Mouse (Mus musculus) limb, embryonic 10.5 days (tissue): ENCODE results near the gene Stk25. TPM values are rescaled to one million over a fixed set of nuclear protein-coding genes. Genes with fewer than 3 reads are reported as not detected.

Experiments used
- DNase-seq: peaks from one replicate; pipeline ENCODE4 v3.0.0-alpha.2; 2017; ENCODE audit warnings: low spot score
- H3K27ac ChIP-seq: fragments of 300-500 bp; sonication (generic); 2 replicates; pipeline ENCODE4 v1.5.1; 2016; ENCODE audit warnings: mild to moderate bottlenecking
- H3K27me3 ChIP-seq: fragments of 300-500 bp; sonication (generic); 2 replicates; pipeline ENCODE4 v1.6.1; 2016; ENCODE audit warnings: low read depth, mild to moderate bottlenecking; ENCODE audit not compliant: poor library complexity, severe bottlenecking
- H3K36me3 ChIP-seq: fragments of 300-500 bp; sonication (generic); 2 replicates; pipeline ENCODE4 v1.6.1; 2016; ENCODE audit warnings: mild to moderate bottlenecking, moderate library complexity
- H3K4me1 ChIP-seq: fragments of 300-500 bp; sonication (generic); 2 replicates; pipeline ENCODE4 v1.6.1; 2016
- H3K4me3 ChIP-seq: fragments of 300-500 bp; sonication (generic); 2 replicates; pipeline ENCODE4 v1.5.1; 2016; ENCODE audit warnings: mild to moderate bottlenecking, moderate library complexity
- H3K9me3 ChIP-seq: fragments of 300-500 bp; sonication (generic); replicated peaks from 2 replicates; pipeline ENCODE4 v1.6.1; 2016; ENCODE audit warnings: mild to moderate bottlenecking
- WGBS: fragments of 180-500 bp; shearing (Covaris S2); methylation state at CpG from one replicate; pipeline ENCODE4 v1.1.7; 2016; 5-methylcytosine and 5-hydroxymethylcytosine counted together
- polyA plus RNA-seq: library from polyadenylated mRNA; unstranded; fragments of >200 nt; fragmentation: Nextera tagmentation; extraction: Ambion mirVana; gene quantifications from 2 replicates; pipeline ENCODE4 v1.2.1, GENCODE M21; 2016

Stk25 gene
- polyA plus RNA-seq, 1 experiment from 2014 or later = 185 TPM

DNA sequence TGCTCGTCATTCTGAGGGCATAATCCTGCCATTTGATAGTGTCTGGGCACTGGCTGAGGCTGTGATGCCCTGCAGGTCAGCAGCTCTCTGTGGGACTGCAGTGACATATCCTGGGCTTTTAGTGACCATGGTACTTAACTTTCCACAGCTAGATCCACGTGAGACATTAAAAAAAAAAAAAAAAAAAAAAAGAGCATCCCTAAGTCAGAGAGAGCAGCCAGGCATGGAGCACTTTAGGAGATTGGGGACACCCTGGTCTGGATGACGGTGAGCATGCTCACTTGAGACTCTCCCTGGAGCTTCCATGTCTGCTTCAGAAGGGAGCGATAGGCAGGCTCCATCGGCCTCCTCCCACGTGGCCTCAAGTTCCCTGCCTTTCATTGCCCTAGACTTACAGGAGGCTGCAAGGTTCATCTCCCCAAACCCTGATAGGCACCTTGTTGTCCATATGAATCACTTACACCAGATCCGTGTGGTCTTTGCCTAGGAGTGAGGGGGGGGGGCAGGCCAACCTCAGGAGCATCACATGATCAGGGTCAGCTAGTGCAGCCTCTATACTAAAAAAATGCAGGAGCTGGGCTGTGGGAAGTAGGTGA is 31.5 kb upstream of the Stk25 start:
- no peaks in the 10 kb centered on the region for H3K9me3 ChIP-seq
- peaks cover 19% of the 10 kb centered on the region for H3K36me3 ChIP-seq
- DNase-seq = no peak
- peaks cover 18% of the 10 kb centered on the region for H3K4me1 ChIP-seq
- H3K27ac ChIP-seq = no peak overlapping the region
- H3K27me3 ChIP-seq = peaks cover 28% of the 10 kb centered on the region
- H3K4me3 ChIP-seq = no peak overlapping the region
- 84% methylated on average over 7 of the region's 7 CpGs for WGBS

DNA sequence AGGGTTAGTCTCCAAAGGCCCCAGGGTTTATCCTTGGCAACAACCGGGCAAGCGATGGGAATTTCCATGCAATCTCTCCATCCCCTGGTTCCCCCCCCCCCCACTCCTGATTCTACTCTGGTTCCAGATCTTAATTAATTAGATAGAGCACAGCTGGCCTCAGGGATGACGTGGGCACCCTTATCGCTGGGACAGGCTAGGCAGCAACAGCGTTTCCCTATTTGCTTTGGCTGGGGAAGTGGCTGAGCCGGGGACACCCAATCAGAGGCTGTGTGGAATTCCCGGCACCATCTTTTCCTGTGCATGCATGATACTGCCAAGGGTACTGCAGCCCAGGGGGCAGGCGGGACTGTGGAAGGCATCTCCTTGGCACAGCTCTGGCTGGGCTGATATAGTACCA is 29.7 kb upstream of the Stk25 start:
- DNase-seq = no peak
- no peaks in the 10 kb centered on the region for H3K9me3 ChIP-seq
- peaks cover 45% of the 10 kb centered on the region for H3K27me3 ChIP-seq
- 89% methylated on average over 8 of the region's 8 CpGs for WGBS
- H3K4me1 ChIP-seq = peaks cover 18% of the 10 kb centered on the region
- no peak overlapping the region for H3K27ac ChIP-seq
- H3K4me3 ChIP-seq = no peak overlapping the region
- peaks cover 14% of the 10 kb centered on the region; the same call in 1 of the 2 replicates for H3K36me3 ChIP-seq

DNA sequence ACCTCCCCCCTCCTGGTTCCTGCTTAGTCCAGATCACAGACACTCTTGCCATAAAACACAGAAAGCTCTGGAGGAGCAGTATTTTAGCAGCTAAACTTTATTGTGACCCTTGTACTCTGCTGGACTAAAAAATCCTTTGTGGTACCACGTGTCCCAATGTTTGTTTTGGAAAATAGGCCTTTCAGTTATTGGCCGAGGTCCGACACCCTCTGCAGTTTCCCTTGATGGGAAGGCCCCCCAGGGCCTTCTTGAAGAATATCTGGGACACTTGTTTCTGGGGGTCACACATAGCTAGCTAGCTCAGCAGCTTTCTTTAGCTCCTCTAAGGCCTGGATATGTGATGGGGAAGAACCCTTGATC is 28.5 kb upstream of the Stk25 start:
- H3K36me3 ChIP-seq = peaks cover 9% of the 10 kb centered on the region; the same call in 1 of the 2 replicates
- peaks cover 45% of the 10 kb centered on the region for H3K27me3 ChIP-seq
- H3K4me1 ChIP-seq = peaks cover 18% of the 10 kb centered on the region
- H3K4me3 ChIP-seq = peak overlapping the region; percentile 60
- H3K27ac ChIP-seq = peak overlapping the region; percentile 85; the same call in 1 of the 2 replicates
- no peaks in the 10 kb centered on the region for H3K9me3 ChIP-seq
- DNase-seq = no peak
- WGBS = 64% methylated on average over 3 of the region's 3 CpGs

DNA sequence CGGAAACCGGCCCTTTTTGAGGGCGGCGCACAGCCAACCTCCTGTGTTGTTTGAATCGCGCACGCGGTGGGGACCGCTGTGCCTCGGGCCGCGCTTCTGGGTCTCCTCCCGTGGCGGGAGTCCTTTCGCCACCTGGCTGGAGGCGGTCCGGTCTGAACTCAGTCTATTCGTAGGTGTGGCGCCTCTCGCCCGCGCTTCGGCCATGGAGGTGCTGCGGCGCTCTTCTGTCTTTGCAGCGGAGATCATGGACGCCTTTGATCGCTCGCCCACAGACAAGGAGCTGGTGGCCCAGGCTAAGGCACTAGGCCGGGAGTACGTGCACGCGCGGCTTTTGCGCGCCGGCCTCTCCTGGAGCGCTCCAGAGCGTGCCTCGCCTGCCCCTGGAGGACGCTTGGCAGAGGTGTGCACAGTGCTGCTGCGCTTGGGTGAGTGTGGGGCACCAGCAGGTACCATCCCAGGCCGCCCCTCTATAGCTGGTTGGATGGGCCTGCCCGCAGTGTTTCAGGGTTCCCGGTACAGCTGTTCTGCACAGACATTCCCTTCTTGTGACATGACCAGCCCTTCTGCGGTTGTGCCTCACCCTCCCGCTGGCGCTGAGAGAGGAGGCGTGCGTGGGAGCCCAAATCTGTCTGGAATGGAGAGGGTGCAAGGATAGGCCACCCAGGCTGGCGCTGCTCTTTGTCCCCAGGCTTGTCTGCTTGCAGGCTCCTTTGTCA is 27.9 kb upstream of the Stk25 start:
- DNase-seq = peak; percentile 85
- peaks cover 18% of the 10 kb centered on the region for H3K4me1 ChIP-seq
- peak overlapping the region; percentile 60 for H3K4me3 ChIP-seq
- H3K27me3 ChIP-seq = peaks cover 45% of the 10 kb centered on the region
- whole genome bisulfite sequencing = 6% methylated on average over 51 of the region's 51 CpGs
- peaks cover 6% of the 10 kb centered on the region; the same call in 1 of the 2 replicates for H3K36me3 ChIP-seq
- no peaks in the 10 kb centered on the region for H3K9me3 ChIP-seq
- H3K27ac ChIP-seq = peak overlapping the region; percentile 85

DNA sequence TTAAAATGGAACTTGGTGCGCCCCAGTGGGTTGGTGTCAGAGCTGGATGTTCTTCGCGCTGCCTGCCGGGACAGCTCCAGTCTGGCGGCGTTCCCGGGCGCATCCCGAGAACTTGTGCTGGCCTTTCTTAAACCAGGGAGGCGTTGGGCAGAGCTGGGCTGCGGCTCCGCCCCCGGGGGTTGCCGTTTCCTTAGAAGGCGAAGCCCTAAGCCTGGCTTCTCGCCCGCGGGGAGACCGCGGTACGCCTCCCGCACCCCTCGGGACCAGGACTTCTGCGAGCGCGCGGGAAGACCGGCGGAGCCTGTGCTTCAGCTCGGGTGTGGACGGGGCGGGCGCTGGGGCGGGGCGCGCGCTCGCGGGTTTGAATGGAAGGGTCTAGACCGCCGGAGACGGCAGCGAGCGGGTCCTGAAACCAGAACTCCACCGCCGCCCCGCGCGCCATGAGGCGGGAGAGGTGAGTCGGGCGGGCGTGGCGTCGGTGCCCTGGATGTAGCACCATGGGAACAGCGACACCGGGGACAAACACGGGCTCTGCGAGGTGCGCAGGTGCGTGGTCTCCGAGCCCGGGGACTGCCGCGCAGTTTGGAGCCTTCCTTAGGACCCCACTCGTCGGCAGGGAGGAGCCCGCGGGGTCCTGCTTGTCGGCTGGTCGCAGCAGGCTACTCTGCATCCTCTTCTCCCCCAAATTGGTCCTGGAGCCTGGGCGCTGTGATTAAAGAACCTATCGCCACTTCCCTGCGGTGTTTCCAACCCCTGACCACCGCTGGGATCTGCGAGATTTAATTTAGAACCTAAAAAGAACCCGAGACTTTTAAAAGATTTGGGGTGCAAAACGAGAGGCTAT is 27.2 kb upstream of the Stk25 start, which contains the start of gene Bok:
Gene Bok (plus strand): TSS at position 260 of the 844 bp plus-strand sequence.
- Histone ChIP-seq H3K4me1 (peaks cover 18% of the 10 kb centered on the region), H3K4me3 (peak within 1 kb of the TSS; percentile 60), H3K27ac (peak within 1 kb of the TSS; percentile 85), H3K27me3 (peaks cover 45% of the 10 kb centered on the region), H3K9me3 (no peaks in the 10 kb centered on the region), H3K36me3 (no peaks in the 10 kb centered on the region)
- DNase-seq = peak; percentile 82
- under 1% methylated on average over 78 of the region's 78 CpGs for WGBS

GRCm38 (mm10) chr1:93679889-93680568 is 21.6 kb upstream of the Stk25 start:
- H3K9me3 ChIP-seq = no peaks in the 10 kb centered on the region
- H3K4me3 ChIP-seq = no peak overlapping the region
- H3K27ac ChIP-seq = no peak overlapping the region
- H3K4me1 ChIP-seq = no peaks in the 10 kb centered on the region; the same call in 1 of the 2 replicates
- H3K27me3 ChIP-seq = peaks cover 18% of the 10 kb centered on the region
- no peak for DNase-seq
- 71% methylated on average over 7 of the region's 7 CpGs for WGBS
- no peaks in the 10 kb centered on the region for H3K36me3 ChIP-seq

GRCm38 (mm10) chr1:93678386-93678785 is 19.9 kb upstream of the Stk25 start:
- 0 out of 2 replicates have a peak, but pooled peaks cover 1% of the 10 kb centered on the region for H3K27me3 ChIP-seq
- no peaks in the 10 kb centered on the region for H3K9me3 ChIP-seq
- WGBS = 73% methylated on average over 2 of the region's 2 CpGs
- DNase-seq = no peak
- no peaks in the 10 kb centered on the region for H3K36me3 ChIP-seq
- no peak overlapping the region for H3K27ac ChIP-seq
- no peaks in the 10 kb centered on the region for H3K4me1 ChIP-seq
- H3K4me3 ChIP-seq = no peak overlapping the region

DNA sequence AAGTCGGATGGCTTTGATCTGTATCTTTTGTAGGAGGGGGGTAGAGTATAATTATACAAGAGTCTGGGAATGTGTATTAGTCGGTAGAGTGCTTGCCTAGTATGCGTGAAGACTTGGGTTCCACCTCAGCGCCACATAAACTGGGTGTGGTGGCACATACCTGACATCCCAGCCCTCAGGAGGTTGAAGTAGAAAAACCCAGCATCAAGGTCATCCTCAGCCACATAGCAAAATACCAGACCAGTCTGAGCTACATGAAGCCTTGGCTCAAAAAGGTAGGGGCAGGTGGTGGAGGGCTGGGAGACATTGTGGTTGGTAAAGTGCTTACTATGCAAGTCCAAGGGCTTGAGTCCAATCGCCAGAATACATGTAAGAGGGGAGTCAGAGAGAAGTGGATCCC is 14.2 kb upstream of the Stk25 start:
- no peak for DNase-seq
- 89% methylated on average over 5 of the region's 5 CpGs for WGBS
- H3K9me3 ChIP-seq = no peaks in the 10 kb centered on the region
- H3K27ac ChIP-seq = no peak overlapping the region
- H3K27me3 ChIP-seq = no peaks in the 10 kb centered on the region
- peaks cover 19% of the 10 kb centered on the region for H3K4me1 ChIP-seq
- H3K4me3 ChIP-seq = no peak overlapping the region
- H3K36me3 ChIP-seq = no peaks in the 10 kb centered on the region

DNA sequence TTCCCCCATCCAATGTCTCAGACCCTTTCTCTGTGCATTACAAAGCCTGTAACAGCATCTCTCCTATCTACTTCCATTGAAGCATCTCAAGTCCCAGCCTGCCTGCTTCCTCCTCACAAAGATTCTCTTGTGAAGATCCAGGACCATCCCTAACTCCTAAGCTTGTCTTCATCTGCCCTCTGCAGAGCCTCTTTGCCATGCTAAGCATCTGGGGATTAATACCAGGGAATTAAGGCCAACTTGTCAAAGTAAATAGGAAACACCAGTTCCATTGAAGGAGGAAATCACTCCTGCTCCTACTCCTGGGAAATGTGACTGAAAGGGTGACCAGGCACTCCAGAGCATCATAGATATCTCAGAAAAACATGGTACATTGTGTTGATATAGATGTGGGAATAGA is 11.5 kb upstream of the Stk25 start:
- peaks cover 22% of the 10 kb centered on the region for H3K4me1 ChIP-seq
- H3K36me3 ChIP-seq = no peaks in the 10 kb centered on the region
- 0 out of 2 replicates have a peak overlapping the region, but pooled peaks have one; percentile 88 for H3K27ac ChIP-seq
- no peak for DNase-seq
- no peak overlapping the region for H3K4me3 ChIP-seq
- no peaks in the 10 kb centered on the region for H3K9me3 ChIP-seq
- no peaks in the 10 kb centered on the region for H3K27me3 ChIP-seq

DNA sequence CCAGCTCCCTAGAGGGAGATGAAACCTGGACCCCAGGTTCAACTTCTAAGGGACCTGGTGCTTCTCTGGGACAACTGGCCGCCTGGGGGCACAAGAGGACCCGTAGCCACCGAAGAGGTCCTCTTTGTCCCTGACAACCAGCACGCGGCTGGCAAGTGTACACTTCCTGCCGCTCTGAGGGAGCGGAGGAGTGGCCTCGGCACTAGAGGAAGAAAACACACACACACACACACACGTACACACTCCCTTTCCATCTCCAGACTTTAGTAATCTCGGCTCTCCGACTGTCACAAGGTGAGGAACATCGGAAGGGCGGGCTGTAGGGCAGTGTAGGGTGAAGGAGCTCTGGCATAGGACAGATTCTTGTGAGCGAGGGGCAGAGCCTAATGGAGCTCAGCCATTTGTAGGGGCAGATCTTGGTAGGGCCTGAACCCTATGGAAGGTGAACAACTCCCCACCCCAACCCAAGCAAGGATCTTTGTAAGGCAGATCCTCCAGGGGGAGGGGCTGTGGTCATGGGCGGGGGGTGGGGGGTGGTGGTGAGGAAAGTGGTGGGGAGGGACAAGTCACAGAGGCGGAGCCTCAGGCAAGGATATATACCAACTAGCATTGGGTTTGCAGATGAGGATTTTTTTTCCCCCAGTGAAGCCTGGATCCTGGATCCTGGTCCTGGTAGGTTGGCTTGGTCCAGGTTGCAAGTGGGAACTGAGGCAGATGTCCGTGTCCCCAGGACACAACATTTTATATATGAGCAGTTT is 10.5 kb upstream of the Stk25 start:
- peak overlapping the region; percentile 88 for H3K27ac ChIP-seq

GRCm38 (mm10) chr1:93667760-93668400 is 9.4 kb upstream of the Stk25 start:
- DNase-seq = peak; percentile 53
- Histone ChIP-seq H3K4me3 (no peak overlapping the region), H3K4me1 (peaks cover 22% of the 10 kb centered on the region), H3K27ac (peak overlapping the region; percentile 88), H3K9me3 (no peaks in the 10 kb centered on the region), H3K36me3 (no peaks in the 10 kb centered on the region), H3K27me3 (no peaks in the 10 kb centered on the region)
- WGBS = 30% methylated on average over 13 of the region's 13 CpGs

More for the DNA sequence above, 10.5 kb upstream of the Stk25 start:
- Histone ChIP-seq H3K36me3 (no peaks in the 10 kb centered on the region), H3K4me1 (peaks cover 22% of the 10 kb centered on the region), H3K4me3 (peak overlapping the region; percentile 50), H3K9me3 (no peaks in the 10 kb centered on the region), H3K27me3 (no peaks in the 10 kb centered on the region)
- WGBS = 10% methylated on average over 17 of the region's 17 CpGs
- DNase-seq = peak; percentile 81
